Mouse (Mus musculus) cortical plate, adult 2 months (tissue): ENCODE results near the gene Zfp358.

ENCODE experiments used
- CTCF ChIP-seq: fragments of 200-500 bp; IDR thresholded peaks from 2 replicates; pipeline ENCODE4 v1.5.1; 2011; ENCODE audit warnings: mild to moderate bottlenecking, control low read depth, low read length; ENCODE audit not compliant: insufficient read depth; ENCODE audit errors: extremely low read depth
- POLR2A ChIP-seq: fragments of 200-500 bp; IDR thresholded peaks from 2 replicates; pipeline ENCODE4 v1.6.1; 2011; ENCODE audit warnings: mild to moderate bottlenecking, low read length, control low read depth; ENCODE audit not compliant: insufficient read depth; ENCODE audit errors: extremely low read depth

- TF ChIP-seq CTCF (no peak), POLR2A (0 out of 2 replicates have a peak, but pooled peaks have one; percentile 19)
Observed at GRCm38 (mm10) chr8:3467006-3467885, 25.7 kb upstream of the Zfp358 start, which contains the start of gene Pex11g.
